Mouse (Mus musculus): ENCODE results near the gene Ap4m1. TPM values are rescaled to one million over a fixed set of nuclear protein-coding genes. Genes with fewer than 3 reads are reported as not detected.

Ap4m1 gene
- 33.9 and 43.1 TPM in 2 replicates for total RNA-seq (2014; fragmentation: Nextera tagmentation)
- 34.8 and 41.5 TPM in 2 replicates for total RNA-seq (2017)

- ATAC-seq (replicated peaks; ENCODE audit: poor library complexity, severe bottlenecking): peak; percentile 69
Observed at GRCm38 (mm10) chr5:138171695-138172491, at the start of gene Ap4m1, which contains the start of gene Mcm7. Gene Ap4m1, plus strand, starts transcription at chr5:138172002. Gene Mcm7, minus strand, starts transcription at chr5:138172422.

GRCm38 (mm10) chr5:138132425-138133064, 39.3 kb upstream of the Ap4m1 start:
- no peak for ATAC-seq (replicated peaks; ENCODE audit: poor library complexity, severe bottlenecking)

DNA sequence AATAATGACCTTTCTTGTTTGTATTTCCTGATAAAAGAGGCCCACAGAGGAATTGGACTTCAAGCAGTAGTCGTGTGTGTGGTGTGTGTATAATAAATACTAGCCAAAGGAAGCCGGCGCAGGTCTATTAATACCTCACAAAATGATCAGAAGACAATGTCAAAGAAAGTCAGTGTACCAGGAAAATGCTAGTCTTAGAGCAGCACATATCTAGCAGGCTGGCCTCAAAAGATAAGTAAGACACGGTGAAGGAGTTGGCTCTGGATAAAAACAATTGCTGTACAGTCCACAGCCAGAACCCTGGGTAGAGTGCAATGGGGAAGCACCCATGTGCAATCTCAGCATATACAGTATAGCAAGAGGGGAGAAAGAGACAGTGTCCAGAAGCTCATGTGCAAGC, 34.5 kb upstream of the Ap4m1 start:
- ATAC-seq (replicated peaks; ENCODE audit: poor library complexity, severe bottlenecking): no peak

GRCm38 (mm10) chr5:138137935-138138549, 33.8 kb upstream of the Ap4m1 start:
- ATAC-seq (replicated peaks; ENCODE audit: poor library complexity, severe bottlenecking): peak; percentile 83

- peak; percentile 76 for ATAC-seq (replicated peaks; ENCODE audit: poor library complexity, severe bottlenecking)
Observed at GRCm38 (mm10) chr5:138138585-138138984, 33.2 kb upstream of the Ap4m1 start.

DNA sequence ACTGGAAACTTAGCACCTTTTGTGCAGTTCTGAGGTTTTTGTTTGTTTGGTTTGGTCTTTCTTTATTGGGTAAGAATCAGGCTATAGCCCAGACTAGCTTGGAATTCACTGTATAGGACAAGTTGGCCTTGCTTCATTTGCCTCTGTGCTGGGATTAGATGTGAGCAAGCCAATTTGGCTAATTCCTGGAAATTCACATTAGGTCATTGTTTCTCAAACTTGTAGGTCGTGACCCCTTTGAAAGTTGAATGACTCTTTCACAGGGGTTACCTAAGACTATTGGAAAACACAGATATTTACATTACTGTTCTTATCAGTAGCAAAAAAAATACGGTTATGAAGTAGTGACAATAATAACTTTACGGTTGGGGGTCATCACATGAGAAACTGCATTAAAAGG, 17.4 kb upstream of the Ap4m1 start:
- no peak for ATAC-seq (replicated peaks; ENCODE audit: poor library complexity, severe bottlenecking)

- peak; percentile 96 for ATAC-seq (replicated peaks; ENCODE audit: poor library complexity, severe bottlenecking)
Observed at GRCm38 (mm10) chr5:138155443-138155976, 16.3 kb upstream of the Ap4m1 start, which contains the start of gene Zfp113. Gene Zfp113, minus strand, starts transcription at chr5:138155744.

- ATAC-seq (replicated peaks; ENCODE audit: poor library complexity, severe bottlenecking): no peak
Observed at GRCm38 (mm10) chr5:138160224-138160762, 11.5 kb upstream of the Ap4m1 start.

DNA sequence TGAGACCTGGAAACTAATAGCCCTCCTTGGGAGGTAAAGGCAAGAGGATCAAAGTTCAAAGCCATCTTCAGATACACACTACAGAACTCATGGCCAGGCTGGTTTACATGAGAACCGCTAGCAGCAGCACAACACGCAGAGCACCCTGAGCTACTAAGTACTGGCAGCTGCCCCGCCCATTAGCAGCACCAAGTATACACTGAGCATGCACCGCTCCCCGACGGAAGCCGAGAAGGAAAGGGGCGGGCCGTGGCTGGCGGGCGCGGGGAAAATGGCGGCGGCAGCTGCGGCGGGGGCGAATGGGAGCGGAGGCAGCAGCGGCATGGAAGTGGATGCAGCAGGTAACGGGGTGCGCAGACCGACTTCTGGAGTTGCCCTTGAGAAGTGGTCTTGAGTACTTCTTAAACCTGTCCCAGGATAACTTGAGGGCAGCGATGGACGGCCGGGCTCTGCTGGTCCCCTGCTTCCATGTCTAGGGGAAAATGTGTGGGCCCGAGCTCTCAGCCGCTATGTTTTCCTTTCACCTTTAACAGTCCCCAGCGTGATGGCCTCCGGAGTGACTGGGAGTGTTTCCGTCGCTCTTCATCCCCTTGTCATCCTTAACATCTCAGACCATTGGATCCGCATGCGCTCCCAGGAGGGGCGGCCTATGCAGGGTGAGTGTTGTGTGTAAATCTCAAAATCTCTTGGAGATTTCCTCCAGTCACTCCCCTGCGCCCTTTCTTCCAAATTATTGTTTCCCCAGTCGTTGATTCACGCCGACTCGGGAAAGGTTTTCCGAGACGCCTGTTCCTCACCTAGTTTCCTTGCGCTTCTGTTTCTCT, 10.7 kb upstream of the Ap4m1 start, which contains the start of gene Cops6:
Gene Cops6, plus strand, starts transcription at position 230 of the 824 bp plus-strand sequence.
- ATAC-seq (replicated peaks; ENCODE audit: poor library complexity, severe bottlenecking): peak; percentile 95

GRCm38 (mm10) chr5:138163046-138163445, 8.8 kb upstream of the Ap4m1 start:
- no peak for ATAC-seq (replicated peaks; ENCODE audit: poor library complexity, severe bottlenecking)

DNA sequence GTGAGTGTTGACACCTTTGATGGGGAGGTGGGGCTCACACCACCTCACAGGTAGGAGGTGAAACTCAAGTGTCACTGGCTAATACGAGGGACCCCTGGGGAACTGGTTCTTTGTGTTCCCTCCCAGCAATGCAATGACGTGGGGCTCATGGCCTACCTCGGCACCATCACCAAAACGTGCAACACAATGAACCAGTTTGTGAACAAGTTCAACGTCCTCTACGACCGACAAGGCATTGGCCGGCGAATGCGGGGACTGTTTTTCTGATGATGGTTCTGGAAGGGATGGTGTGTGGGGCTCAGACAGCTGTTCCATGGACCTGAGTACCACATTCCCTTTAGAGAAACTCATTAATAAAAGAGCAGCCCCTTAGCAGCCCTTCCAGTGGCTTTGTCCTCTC, 8.2 kb upstream of the Ap4m1 start:
- ATAC-seq (replicated peaks; ENCODE audit: poor library complexity, severe bottlenecking): no peak

- ATAC-seq (replicated peaks; ENCODE audit: poor library complexity, severe bottlenecking): no peak
Observed at GRCm38 (mm10) chr5:138165594-138165993, 6.2 kb upstream of the Ap4m1 start.

DNA sequence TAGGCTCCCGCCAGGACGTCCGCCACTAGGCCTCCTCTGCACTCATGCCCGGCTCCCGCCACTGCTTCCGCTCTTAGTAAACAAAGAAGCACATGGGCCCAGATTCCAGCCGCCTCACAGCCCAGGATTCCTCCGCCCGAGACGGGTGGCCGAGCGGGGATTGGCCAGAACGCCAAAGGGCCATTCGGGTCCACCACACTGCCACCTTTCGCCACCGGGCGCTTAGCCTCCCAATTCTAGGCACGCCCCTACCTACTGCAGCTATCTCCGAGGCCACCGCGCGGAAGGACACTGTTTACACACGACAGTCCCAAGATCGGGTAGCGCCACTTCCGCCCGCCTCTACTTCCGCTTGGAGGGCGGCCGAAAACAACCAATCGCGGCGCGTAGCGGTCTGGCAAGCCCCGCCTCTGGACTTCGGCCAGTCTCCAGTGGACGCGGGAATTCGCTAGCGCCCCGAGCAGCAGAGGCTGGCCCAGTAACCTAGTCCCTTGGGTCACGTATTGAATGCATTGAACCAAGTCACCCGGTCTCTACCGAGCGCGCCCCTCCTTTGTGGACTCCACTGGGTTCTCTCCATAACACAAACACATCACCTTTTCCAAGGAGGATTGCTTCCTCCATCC, 753 bp upstream of the Ap4m1 start:
- ATAC-seq (replicated peaks; ENCODE audit: poor library complexity, severe bottlenecking): peak; percentile 64

DNA sequence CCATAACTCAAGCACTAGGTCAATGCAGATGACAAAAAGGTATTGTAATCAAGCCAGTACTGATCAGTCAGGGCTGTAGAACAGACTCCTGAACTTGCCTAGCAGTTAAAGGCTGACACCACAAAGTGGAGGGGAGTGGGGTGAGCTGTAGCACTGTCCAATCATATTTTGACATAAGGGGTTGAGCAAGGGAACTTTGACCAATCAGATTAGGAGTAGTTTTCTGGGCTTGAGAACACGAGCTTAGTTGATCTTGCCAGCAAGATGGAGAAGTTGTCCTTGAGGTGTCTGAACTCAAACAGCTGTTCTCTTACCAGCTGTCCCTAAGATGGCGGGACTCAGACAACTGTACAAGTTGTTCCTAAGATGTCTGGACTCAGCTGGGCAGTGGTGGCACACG, 1.4 kb downstream of the Ap4m1 start:
- ATAC-seq (replicated peaks; ENCODE audit: poor library complexity, severe bottlenecking): peak; percentile 13

DNA sequence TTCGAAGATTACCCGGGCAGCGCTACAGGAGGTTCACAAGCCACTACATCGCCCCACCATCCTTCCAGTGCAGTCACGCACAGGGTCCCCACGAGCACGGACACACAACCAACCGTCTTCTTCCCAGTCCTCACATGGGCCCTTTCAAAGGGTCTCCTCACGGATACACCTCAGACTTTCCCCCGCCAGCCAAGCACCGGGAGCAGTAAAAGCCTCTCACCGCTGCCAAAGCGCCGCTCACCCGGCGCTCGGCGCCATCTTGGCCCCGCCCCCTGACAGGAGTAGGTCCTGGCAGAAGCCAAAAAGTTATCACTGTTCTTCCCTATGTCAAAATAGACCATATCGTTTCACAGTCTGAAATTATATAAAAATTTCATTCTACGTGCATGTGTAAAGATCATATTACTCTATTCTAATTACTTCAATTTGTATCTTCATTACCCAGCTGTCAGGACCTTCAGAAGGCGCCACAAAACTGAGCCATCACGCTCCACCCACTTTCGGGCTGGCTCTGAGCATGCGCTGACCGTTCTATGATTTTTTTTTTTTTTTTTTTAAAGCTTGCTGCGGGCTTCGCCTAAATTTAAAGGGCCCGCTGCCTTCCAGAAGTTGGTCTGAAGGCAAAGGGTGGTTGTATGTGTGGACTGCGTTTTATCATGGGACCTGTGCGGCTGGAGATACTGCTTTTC, 15.3 kb downstream of the Ap4m1 start, which contains the start of the genes Taf6 and Cnpy4:
Gene Taf6, minus strand, starts transcription at position 502 of the 689 bp plus-strand sequence.
Gene Cnpy4, plus strand, starts transcription at position 536 of the 689 bp plus-strand sequence.
- ATAC-seq (replicated peaks; ENCODE audit: poor library complexity, severe bottlenecking): peak; percentile 71

DNA sequence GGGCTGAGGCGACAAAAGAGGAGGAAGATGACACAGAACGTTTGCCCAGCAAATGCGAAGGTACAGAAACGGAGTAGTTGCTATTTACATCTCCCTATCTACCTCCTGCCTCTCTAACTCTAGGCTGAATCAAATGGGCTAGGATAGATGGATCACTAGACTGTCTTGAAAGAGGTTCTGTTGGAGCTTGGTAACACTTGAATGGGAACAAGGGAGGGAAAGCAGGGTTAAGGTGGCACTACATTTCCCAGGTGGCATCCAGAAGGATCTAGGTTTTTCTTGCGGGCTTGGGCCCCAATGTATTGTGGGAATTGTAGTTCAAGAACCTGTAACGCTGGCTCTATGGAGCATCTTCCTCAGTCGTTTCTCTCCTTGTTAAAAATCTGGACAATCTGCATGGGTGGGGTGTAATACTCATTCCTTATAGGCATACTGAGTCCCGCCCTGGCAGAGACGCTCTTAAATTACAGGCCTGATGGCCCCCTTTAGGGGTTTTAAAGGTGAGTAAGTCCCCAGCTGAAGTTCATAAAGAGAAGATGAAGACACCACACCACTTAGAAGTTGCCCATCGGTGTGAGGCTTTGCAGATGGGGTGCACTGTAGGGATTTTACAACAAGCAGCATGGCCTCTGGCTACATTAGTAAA, 16.0 kb downstream of the Ap4m1 start:
- ATAC-seq (replicated peaks; ENCODE audit: poor library complexity, severe bottlenecking): peak; percentile 72

DNA sequence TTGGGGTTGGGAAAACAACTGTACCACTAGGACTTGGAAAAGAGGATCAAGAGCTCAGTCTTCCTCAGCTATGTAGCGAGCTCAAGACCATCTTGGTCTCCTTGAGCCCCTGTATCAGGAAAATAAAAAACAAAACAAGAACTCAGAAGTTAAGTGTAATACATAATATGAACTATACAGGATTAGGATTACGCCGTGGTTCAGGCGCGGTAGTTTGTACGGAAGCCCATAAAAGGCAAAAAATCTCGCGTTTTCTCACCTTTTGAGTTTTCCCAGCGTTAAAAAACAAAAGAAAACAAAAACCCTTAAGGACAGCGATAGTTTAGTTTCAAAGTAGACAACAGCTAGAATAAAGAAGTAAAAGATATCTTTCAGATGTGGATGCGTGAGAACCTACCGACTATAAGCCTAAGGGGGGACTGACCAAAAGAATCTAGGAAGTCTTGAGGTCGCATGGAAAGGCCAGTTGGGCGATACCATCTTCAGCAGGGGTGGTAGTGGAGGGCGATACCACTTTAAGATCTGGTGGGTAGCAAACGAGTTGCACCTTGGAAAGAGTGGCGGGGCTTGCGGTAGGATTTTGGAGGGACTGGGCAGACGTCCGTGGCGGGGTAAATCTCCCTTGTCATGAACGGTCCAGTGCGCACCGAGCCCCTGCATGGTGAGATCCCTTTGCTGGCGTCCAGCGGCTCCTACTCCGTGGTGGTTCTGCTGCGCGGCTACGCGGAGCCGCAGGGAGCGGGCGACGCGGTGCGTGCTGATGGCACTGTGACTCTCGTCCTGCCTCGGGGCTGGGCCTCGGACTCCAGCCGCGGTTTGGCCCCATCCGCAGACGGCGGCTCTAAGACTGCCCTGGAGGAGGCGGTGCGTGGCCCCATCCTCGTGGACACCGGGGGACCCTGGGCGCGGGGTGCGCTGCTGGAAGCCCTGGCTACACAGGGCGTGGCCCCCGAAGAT, 22.2 kb downstream of the Ap4m1 start, which contains the start of gene Mblac1:
Gene Mblac1, plus strand, starts transcription at position 544 of the 957 bp plus-strand sequence.
- ATAC-seq (replicated peaks; ENCODE audit: poor library complexity, severe bottlenecking): peak; percentile 71

Data from granulocyte monocyte progenitor cell, adult 5-6 weeks (primary cell).